Mouse (Mus musculus): ENCODE results near the gene Cd37. TPM values are rescaled to one million over a fixed set of nuclear protein-coding genes. Genes with fewer than 3 reads are reported as not detected.
A peak's percentile ranks its signal among the peaks of the same experiment; 100 is the strongest.

The Cd37 gene
- polyA plus RNA-seq, 1 experiment from 2014 or later: 2.4 TPM

DNA sequence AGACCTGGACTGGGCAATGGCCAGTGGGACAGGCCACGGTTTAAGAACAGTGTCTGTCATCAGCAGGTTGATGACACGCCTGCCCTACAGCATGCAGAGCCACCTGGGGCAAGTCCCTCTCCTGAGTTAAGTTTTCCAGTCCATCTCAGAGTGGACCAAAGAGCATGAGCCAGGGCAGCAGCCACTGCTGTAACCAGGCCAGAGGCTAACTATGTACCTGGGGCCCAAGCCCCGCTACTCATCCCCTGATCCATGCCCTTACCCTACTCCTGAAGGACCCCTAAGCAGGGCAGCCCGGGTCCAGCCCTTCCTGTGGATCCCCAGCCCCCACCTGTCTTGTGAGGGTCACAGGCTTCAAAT lies 42.8 kb downstream of the Cd37 start:
- peaks cover 26% of the 10 kb centered on the region; the same call in 1 of the 2 replicates for H3K27me3 ChIP-seq
- WGBS: 87% methylated on average over 4 of the region's 4 CpGs
- no peaks in the 10 kb centered on the region for H3K9me3 ChIP-seq (replicated peaks)
- peaks cover 25% of the 10 kb centered on the region for H3K4me1 ChIP-seq
- no peak for ATAC-seq (replicated peaks; ENCODE audit: low FRiP score)
- no peak overlapping the region for H3K4me2 ChIP-seq
- H3K27ac ChIP-seq: no peak overlapping the region
- H3K9ac ChIP-seq: no peak overlapping the region
- H3K36me3 ChIP-seq: no peaks in the 10 kb centered on the region
- H3K4me3 ChIP-seq (replicated peaks): no peak overlapping the region

DNA sequence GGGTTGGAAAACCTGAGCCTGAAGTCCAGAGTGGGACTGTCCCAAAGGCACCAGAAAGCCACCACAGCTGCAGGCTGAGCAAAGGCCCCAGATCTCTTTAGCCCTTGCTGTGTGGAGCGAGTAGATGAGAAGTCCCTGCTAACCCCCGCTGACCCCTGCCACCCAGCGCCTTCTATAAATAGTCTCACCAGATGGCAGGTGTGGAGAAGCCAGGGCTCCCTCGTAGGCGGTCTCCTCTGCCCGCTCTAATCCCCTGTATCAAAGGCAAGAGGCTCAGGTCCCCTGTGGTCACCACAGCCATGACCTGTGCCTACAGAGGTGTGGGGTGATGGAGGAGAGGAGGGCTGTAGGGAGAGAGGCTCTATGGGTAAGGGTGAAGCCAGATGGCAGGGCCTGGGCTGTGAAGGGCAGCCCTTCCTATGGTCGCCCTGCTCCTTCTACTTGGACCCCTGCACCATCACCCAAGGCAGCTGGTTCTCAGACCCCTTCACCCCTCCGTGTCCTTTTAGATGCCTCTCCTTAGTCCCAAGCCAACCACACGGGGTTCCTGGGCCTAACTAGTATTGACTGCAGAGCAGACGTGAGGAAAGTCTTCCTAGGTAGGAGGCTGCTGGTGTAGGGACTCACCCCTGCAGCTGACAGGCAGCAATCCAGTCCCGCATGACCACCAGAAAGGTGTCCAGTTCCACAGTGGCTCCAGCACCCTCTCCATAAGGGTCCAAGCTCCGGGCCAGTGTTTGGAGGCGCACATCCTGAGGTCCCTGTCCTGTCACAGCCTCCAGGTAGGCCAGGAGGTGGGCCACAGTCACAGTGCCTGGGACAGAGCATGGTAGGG lies 43.4 kb downstream of the Cd37 start:
- ATAC-seq (replicated peaks; ENCODE audit: low FRiP score): no peak
- 58% methylated on average over 13 of the region's 13 CpGs for WGBS
- Histone ChIP-seq H3K4me2 (no peak overlapping the region), H3K27ac (no peak overlapping the region), H3K27me3 (peaks cover 26% of the 10 kb centered on the region; the same call in 1 of the 2 replicates), H3K4me1 (peaks cover 29% of the 10 kb centered on the region), H3K9ac (no peak overlapping the region), H3K36me3 (no peaks in the 10 kb centered on the region), H3K9me3 (replicated peaks) (no peaks in the 10 kb centered on the region), H3K4me3 (replicated peaks) (no peak overlapping the region)

DNA sequence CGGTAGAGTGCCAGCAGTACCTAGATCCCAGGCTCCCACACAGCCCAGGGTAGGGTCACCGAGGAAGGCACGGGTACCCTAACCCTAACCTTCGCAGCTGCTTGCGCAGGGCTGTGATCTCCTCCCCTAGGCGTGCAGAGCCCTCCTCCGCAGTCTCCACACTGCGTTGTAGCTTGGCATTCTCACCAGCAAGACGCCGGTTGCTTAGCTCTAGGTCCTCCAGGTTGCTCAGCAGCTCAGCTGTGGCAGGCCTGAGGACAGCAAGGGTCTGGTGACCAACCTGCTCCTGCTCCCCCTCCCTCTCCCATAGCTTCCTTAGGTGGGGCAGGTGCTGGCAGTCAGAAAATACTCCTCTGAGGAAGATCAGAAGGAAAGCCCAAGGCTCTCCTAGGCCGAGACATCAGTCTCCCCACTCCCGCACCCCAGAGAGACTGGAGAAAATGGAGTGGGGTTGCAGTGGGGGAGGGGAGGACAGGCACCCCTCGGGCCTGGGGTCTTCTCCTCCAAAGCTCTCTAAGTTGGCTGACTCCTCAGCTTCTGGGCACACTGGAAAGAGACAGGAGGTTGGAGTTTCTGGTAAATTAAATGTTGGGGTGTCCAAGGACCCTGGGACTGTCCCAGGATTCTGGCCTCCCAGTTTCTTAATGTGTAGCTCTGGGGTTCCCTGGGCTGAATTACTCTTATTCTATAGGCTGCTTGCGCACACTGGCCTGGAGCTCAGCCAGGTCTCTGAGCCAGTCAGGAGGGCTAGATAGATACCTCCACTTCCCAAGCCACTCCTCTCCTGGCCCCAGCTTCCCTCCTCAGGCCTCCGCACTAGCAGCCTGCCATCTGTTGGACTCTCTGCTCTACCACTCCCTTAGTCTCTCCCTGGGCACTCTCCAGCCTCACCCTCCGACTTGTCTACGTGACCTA lies 44.8 kb downstream of the Cd37 start:
- ATAC-seq (replicated peaks; ENCODE audit: low FRiP score): no peak
- H3K36me3 ChIP-seq: no peaks in the 10 kb centered on the region
- no peak overlapping the region for H3K9ac ChIP-seq
- H3K4me2 ChIP-seq: no peak overlapping the region
- no peak overlapping the region for H3K27ac ChIP-seq
- H3K9me3 ChIP-seq (replicated peaks): no peaks in the 10 kb centered on the region
- H3K4me1 ChIP-seq: peaks cover 29% of the 10 kb centered on the region
- peaks cover 34% of the 10 kb centered on the region for H3K27me3 ChIP-seq
- H3K4me3 ChIP-seq (replicated peaks): no peak overlapping the region
- 75% methylated on average over 17 of the region's 17 CpGs for WGBS

DNA sequence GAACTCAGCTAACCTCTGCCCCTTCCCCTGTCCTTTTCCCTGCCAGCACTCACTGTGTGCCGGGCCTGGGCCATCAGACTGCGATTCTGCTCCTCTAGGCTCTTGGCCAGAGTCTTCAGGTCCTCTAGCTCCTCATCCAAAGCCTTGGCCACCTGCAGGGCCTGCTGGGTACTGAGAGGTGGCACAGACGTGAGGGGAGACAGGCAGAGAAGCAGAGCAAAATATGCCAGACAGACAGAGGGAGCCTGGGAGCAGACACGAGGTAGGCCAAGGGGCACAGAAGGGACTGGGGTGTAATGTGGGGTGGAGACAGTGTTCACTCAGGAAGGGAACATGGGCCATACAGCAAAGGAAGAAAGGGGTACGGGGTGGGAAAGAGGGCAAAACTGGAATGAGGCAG lies 45.5 kb downstream of the Cd37 start:
- ATAC-seq (replicated peaks; ENCODE audit: low FRiP score): no peak
- H3K4me3 ChIP-seq (replicated peaks): no peak overlapping the region
- H3K9me3 ChIP-seq (replicated peaks): no peaks in the 10 kb centered on the region
- WGBS: 56% methylated on average over 5 of the region's 5 CpGs
- H3K36me3 ChIP-seq: no peaks in the 10 kb centered on the region
- no peak overlapping the region for H3K4me2 ChIP-seq
- peaks cover 41% of the 10 kb centered on the region for H3K27me3 ChIP-seq
- H3K9ac ChIP-seq: no peak overlapping the region
- H3K27ac ChIP-seq: no peak overlapping the region
- H3K4me1 ChIP-seq: peaks cover 29% of the 10 kb centered on the region

DNA sequence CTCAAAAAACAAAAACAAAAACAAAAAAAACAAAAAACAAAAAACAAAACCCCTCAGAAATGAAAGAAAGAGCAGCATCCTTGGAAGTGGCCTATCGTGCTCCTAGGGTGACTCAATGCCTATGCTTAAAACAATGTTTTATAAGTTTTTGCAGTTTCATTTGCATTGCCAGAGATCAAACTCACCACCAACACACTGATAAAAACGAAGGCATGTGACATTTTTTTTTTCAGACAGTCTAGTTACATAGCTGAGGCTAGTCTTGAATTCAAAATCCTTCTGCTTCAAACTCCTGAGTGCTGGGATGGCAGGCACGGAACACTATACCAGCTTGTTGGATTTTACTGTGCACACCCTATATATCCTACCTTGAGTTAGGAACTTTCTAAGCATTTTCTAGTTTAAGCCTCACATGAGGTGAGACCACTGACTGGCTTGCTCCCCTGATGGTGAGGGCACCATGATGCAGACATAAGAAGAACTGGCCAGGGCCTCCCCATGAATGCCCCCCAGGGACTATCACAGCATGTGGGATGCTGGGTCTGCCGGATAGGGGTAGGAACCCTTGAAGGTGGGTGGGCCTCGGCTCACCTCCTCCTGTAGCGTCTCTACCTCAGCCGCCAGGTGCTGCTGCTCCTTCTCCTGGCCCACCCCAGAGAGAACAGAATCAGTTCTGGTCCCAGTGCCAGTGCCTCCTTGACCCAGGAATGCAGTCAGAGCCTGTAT lies 46.2 kb downstream of the Cd37 start:
- Histone ChIP-seq H3K9me3 (replicated peaks) (no peaks in the 10 kb centered on the region), H3K9ac (no peak overlapping the region), H3K4me1 (peaks cover 26% of the 10 kb centered on the region), H3K27ac (peak overlapping the region; percentile 67), H3K36me3 (no peaks in the 10 kb centered on the region), H3K27me3 (peaks cover 45% of the 10 kb centered on the region), H3K4me2 (no peak overlapping the region), H3K4me3 (replicated peaks) (no peak overlapping the region)
- ATAC-seq (replicated peaks; ENCODE audit: low FRiP score): no peak
- WGBS: 89% methylated on average over 7 of the region's 7 CpGs

DNA sequence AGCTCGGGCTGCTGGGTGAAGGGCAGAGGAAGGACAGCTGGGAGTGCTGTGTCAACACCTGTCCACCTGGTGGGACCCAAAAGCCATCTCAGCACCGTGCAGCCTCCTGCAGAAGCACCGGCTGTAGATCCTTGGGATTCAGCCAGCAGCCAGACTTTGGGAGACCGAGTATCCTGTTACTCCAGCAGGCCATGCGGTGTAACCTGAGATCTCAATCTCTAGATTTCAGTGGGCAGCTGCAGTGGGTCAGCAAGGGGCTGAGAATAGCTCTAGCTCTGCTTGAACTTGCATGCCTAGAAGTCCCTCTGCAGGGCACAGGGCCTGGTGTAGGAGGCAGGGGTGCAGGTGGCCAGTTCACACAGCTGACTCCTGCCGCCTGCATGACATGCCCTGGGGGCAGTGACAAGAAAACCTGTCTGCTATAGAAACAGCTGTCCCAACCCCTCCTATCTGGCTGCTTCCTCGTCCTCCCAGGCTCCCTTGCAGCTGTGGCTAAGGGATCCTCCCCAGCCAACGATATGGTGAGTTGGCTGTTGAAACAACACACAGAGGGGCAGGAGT lies 47.0 kb downstream of the Cd37 start:
- Histone ChIP-seq H3K36me3 (no peaks in the 10 kb centered on the region), H3K9me3 (replicated peaks) (no peaks in the 10 kb centered on the region), H3K9ac (no peak overlapping the region), H3K4me1 (peaks cover 26% of the 10 kb centered on the region), H3K27me3 (peaks cover 44% of the 10 kb centered on the region), H3K4me3 (replicated peaks) (no peak overlapping the region), H3K27ac (peak overlapping the region; percentile 67), H3K4me2 (no peak overlapping the region)
- peak; percentile 78 for ATAC-seq (replicated peaks; ENCODE audit: low FRiP score)
- 4% methylated on average over 8 of the region's 8 CpGs for WGBS

DNA sequence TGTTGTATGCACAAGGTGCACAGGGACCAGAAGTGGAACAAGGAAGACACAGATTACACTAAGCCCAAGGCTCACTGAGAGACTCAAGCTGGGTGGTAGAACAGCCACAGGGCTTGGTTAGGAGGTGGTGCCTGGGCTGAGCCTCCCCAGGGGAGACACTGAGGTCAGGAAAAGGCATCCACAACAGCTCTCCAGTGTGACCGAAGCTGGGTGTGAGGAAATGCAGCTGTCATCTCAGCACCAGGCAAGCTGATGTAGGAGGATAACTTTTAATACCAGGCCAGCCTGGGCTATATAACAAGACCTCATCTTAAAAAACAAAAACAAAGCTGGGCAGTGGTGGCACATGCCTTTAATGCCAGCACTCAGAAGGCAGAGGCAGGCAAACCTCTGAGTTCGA lies 47.8 kb downstream of the Cd37 start:
- Histone ChIP-seq H3K4me1 (peaks cover 26% of the 10 kb centered on the region), H3K9ac (no peak overlapping the region), H3K27ac (peak overlapping the region; percentile 67), H3K4me2 (no peak overlapping the region), H3K36me3 (no peaks in the 10 kb centered on the region), H3K27me3 (peaks cover 47% of the 10 kb centered on the region), H3K9me3 (replicated peaks) (no peaks in the 10 kb centered on the region), H3K4me3 (replicated peaks) (no peak overlapping the region)
- ATAC-seq (replicated peaks; ENCODE audit: low FRiP score): no peak
- 51% methylated on average over 2 of the region's 2 CpGs for WGBS

DNA sequence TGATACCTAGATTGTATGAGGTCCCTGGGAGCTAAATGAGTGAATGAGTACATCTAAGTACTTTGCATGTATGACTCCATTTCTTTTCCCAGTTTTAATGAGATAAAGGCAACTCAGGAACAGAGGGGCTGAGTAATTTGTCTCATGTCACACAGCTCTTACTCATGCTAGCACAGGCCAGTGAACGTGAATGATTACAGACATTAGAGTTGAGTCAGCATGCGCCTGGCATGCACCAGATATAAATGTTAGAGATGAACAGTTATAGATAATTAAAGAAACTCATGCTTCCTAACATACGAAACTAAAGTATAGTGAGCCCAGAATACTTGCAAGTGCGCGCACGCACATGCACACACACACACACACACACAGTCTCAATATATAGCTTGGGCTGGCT lies 48.7 kb downstream of the Cd37 start:
- Histone ChIP-seq H3K27ac (no peak overlapping the region), H3K27me3 (peaks cover 50% of the 10 kb centered on the region), H3K4me2 (no peak overlapping the region), H3K36me3 (no peaks in the 10 kb centered on the region), H3K4me3 (replicated peaks) (no peak overlapping the region), H3K4me1 (peaks cover 26% of the 10 kb centered on the region), H3K9me3 (replicated peaks) (no peaks in the 10 kb centered on the region), H3K9ac (no peak overlapping the region)
- ATAC-seq (replicated peaks; ENCODE audit: low FRiP score): no peak
- 88% methylated on average over 6 of the region's 6 CpGs for WGBS

DNA sequence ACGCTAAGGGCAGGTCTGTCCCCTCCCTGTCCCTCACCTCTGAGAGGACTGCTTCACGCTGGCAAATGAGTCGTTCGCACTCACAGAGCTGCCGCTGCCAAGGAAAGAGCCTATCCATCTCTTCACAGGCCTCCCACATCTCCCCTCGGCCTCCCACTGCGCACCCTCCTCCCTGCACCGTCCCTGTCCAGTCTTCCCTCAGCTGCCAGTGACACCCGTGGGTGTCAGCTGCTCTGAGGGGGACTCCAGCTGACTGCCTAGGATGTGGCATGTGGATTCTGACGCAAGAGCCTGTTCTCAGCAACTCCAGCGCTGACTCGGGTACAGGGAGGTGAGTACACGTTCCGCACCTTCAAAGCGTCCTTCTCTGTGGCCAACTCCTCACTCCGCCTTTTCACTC lies 49.3 kb downstream of the Cd37 start:
- WGBS: 51% methylated on average over 16 of the region's 16 CpGs
- peaks cover 55% of the 10 kb centered on the region for H3K27me3 ChIP-seq
- ATAC-seq (replicated peaks; ENCODE audit: low FRiP score): no peak
- no peaks in the 10 kb centered on the region for H3K9me3 ChIP-seq (replicated peaks)
- H3K9ac ChIP-seq: no peak overlapping the region
- H3K36me3 ChIP-seq: no peaks in the 10 kb centered on the region
- no peak overlapping the region for H3K4me2 ChIP-seq
- H3K4me3 ChIP-seq (replicated peaks): no peak overlapping the region
- peaks cover 26% of the 10 kb centered on the region for H3K4me1 ChIP-seq
- H3K27ac ChIP-seq: no peak overlapping the region

DNA sequence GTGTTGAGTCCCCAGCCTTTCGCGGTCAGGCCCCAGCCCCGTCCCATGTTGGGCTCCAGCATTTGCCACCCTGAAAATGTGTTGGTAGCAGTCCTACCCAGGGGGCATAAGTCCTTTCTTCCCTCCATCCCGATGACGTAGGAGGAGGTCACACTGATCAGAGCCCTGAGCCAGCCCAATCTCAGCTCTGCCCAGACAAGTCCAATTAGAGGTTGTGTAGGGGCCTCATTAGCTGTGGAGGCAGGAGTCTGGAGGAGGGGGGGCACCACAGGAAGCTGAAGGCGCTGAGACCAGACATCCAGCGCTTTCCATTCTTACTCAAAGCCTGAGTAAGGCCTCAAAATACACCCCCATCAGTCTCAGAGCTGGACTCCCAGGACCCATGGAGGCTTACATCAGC lies 53.0 kb downstream of the Cd37 start:
- WGBS: 66% methylated on average over 7 of the region's 7 CpGs
- H3K27me3 ChIP-seq: peaks cover 87% of the 10 kb centered on the region

DNA sequence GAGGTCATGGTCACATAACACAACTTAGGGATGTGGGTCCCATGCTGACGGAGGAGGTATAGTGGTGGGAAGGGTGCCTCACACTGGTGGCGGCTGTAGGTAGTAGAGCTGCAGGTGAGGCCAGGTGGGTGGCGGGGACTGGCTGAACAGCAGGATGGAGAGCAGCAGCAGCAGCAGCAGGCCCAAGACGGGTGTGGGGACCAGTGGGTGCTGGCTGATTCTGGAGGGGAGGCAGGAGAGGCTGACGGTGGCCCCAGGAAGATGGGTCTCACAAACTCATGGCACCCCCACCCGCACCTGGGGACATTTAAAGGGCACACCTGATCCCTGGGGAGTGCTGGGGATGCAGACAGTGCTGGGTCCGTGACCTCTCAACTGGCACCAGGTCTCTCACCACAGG lies 55.2 kb downstream of the Cd37 start:
- H3K4me2 ChIP-seq: no peak overlapping the region
- no peaks in the 10 kb centered on the region for H3K36me3 ChIP-seq
- no peaks in the 10 kb centered on the region for H3K9me3 ChIP-seq (replicated peaks)
- WGBS: 60% methylated on average over 7 of the region's 7 CpGs
- no peak overlapping the region for H3K4me3 ChIP-seq (replicated peaks)
- H3K9ac ChIP-seq: no peak overlapping the region
- peaks cover 94% of the 10 kb centered on the region for H3K27me3 ChIP-seq
- peaks cover 21% of the 10 kb centered on the region for H3K4me1 ChIP-seq
- ATAC-seq (replicated peaks; ENCODE audit: low FRiP score): no peak
- H3K27ac ChIP-seq: no peak overlapping the region

More for the DNA sequence above, 53.0 kb downstream of the Cd37 start:
- Histone ChIP-seq H3K4me2 (no peak overlapping the region), H3K9ac (no peak overlapping the region), H3K9me3 (replicated peaks) (no peaks in the 10 kb centered on the region), H3K4me3 (replicated peaks) (no peak overlapping the region), H3K4me1 (peaks cover 22% of the 10 kb centered on the region), H3K36me3 (no peaks in the 10 kb centered on the region), H3K27ac (no peak overlapping the region)
- ATAC-seq (replicated peaks; ENCODE audit: low FRiP score): no peak

Data from kidney, embryonic 15.5 days (tissue).